Mouse (Mus musculus): ENCODE results near the gene Tpk1. TPM values are rescaled to one million over a fixed set of nuclear protein-coding genes. Genes with fewer than 3 reads are reported as not detected.

The Tpk1 gene
- polyA plus RNA-seq, 1 experiment from 2014 or later: 8.0 TPM

- no peak for ATAC-seq (replicated peaks; ENCODE audit: insufficient number of reproducible peaks, low FRiP score, low TSS enrichment, low read depth)
- H3K4me3 ChIP-seq (ENCODE audit: low read depth, low read length): no peak overlapping the region
- H3K9ac ChIP-seq (replicated peaks; ENCODE audit: low read length): no peak overlapping the region
- no peaks in the 10 kb centered on the region for H3K36me3 ChIP-seq (replicated peaks; ENCODE audit: control insufficient read depth, insufficient read depth, low read depth, low read length)
- no peaks in the 10 kb centered on the region for H3K4me1 ChIP-seq (ENCODE audit: control insufficient read depth, insufficient read depth, low read length)
- H3K27ac ChIP-seq (replicated peaks; ENCODE audit: low read depth, low read length): no peak overlapping the region
- no peaks in the 10 kb centered on the region for H3K9me3 ChIP-seq (replicated peaks; ENCODE audit: control insufficient read depth, low read length)
- DNase-seq (ENCODE audit: low spot score): no peak
- H3K27me3 ChIP-seq (ENCODE audit: control insufficient read depth, insufficient read depth, low read length): no peaks in the 10 kb centered on the region
- no peak overlapping the region for H3K4me2 ChIP-seq (ENCODE audit: low read depth, low read length)
- WGBS: 64% methylated on average over 3 of the region's 3 CpGs
Observed at GRCm38 (mm10) chr6:43382284-43382683, 283.8 kb downstream of the Tpk1 start.

DNA sequence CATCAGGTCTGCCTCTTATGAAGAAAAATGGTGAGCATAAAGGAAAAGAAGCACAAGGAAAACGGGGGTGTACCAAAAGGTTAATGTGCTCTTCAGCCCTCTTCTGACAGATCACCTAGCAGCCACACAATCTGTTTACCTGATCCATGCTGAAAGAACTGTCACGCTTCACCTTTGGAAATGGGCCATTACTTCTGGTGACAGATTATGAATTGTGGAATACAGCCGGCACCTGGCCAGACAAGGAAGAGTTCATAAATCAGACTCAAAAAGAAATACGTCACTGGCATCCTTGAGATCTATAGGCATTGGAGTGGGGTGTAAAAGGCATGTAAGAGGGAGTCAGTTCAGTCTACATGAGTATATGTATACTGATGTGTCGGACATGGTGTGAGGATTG, 292.9 kb downstream of the Tpk1 start:
- Histone ChIP-seq H3K9ac (replicated peaks; ENCODE audit: low read length) (no peak overlapping the region), H3K27me3 (ENCODE audit: control insufficient read depth, insufficient read depth, low read length) (no peaks in the 10 kb centered on the region), H3K4me1 (ENCODE audit: control insufficient read depth, insufficient read depth, low read length) (no peaks in the 10 kb centered on the region), H3K27ac (replicated peaks; ENCODE audit: low read depth, low read length) (no peak overlapping the region), H3K4me2 (ENCODE audit: low read depth, low read length) (no peak overlapping the region), H3K36me3 (replicated peaks; ENCODE audit: control insufficient read depth, insufficient read depth, low read depth, low read length) (no peaks in the 10 kb centered on the region), H3K9me3 (replicated peaks; ENCODE audit: control insufficient read depth, low read length) (no peaks in the 10 kb centered on the region), H3K4me3 (ENCODE audit: low read depth, low read length) (no peak overlapping the region)
- 87% methylated on average over 5 of the region's 5 CpGs for WGBS
- ATAC-seq (replicated peaks; ENCODE audit: insufficient number of reproducible peaks, low FRiP score, low TSS enrichment, low read depth) (no peak), DNase-seq (ENCODE audit: low spot score) (no peak)

- H3K4me1 ChIP-seq (ENCODE audit: control insufficient read depth, insufficient read depth, low read length): no peaks in the 10 kb centered on the region
- no peaks in the 10 kb centered on the region for H3K9me3 ChIP-seq (replicated peaks; ENCODE audit: control insufficient read depth, low read length)
- ATAC-seq (replicated peaks; ENCODE audit: insufficient number of reproducible peaks, low FRiP score, low TSS enrichment, low read depth) (no peak), DNase-seq (ENCODE audit: low spot score) (no peak)
- H3K36me3 ChIP-seq (replicated peaks; ENCODE audit: control insufficient read depth, insufficient read depth, low read depth, low read length): no peaks in the 10 kb centered on the region
- no peak overlapping the region for H3K4me2 ChIP-seq (ENCODE audit: low read depth, low read length)
- H3K4me3 ChIP-seq (ENCODE audit: low read depth, low read length): no peak overlapping the region
- no peak overlapping the region for H3K27ac ChIP-seq (replicated peaks; ENCODE audit: low read depth, low read length)
- no peak overlapping the region for H3K9ac ChIP-seq (replicated peaks; ENCODE audit: low read length)
- 68% methylated on average over 1 of the region's 1 CpGs for WGBS
- no peaks in the 10 kb centered on the region for H3K27me3 ChIP-seq (ENCODE audit: control insufficient read depth, insufficient read depth, low read length)
Observed at GRCm38 (mm10) chr6:43367434-43367945, 298.6 kb downstream of the Tpk1 start.

DNA sequence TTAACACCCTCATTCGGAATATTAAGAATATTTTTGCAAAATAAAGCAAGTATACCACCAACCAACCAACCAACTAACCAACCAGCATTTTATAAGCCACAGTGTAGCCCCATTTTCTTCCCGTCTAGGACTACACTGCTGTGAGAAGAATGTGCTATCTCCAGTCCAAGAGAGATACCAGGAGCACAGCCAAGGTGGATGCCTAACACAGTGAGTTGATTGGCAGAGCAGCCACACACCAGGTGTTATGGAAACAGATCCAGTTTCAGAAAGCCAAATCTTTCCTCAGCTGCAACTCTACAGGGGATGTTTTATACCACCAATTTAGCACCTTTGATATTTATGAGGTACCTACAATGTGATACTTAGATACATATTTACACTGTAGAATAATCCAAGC, 299.1 kb downstream of the Tpk1 start:
- 83% methylated on average over 2 of the region's 2 CpGs for WGBS
- Histone ChIP-seq H3K4me2 (ENCODE audit: low read depth, low read length) (no peak overlapping the region), H3K9me3 (replicated peaks; ENCODE audit: control insufficient read depth, low read length) (no peaks in the 10 kb centered on the region), H3K4me1 (ENCODE audit: control insufficient read depth, insufficient read depth, low read length) (no peaks in the 10 kb centered on the region), H3K27ac (replicated peaks; ENCODE audit: low read depth, low read length) (no peak overlapping the region), H3K27me3 (ENCODE audit: control insufficient read depth, insufficient read depth, low read length) (no peaks in the 10 kb centered on the region), H3K9ac (replicated peaks; ENCODE audit: low read length) (no peak overlapping the region), H3K4me3 (ENCODE audit: low read depth, low read length) (no peak overlapping the region), H3K36me3 (replicated peaks; ENCODE audit: control insufficient read depth, insufficient read depth, low read depth, low read length) (no peaks in the 10 kb centered on the region)
- ATAC-seq (replicated peaks; ENCODE audit: insufficient number of reproducible peaks, low FRiP score, low TSS enrichment, low read depth): no peak
- no peak for DNase-seq (ENCODE audit: low spot score)

- Histone ChIP-seq H3K4me3 (ENCODE audit: low read depth, low read length) (no peak overlapping the region), H3K4me2 (ENCODE audit: low read depth, low read length) (no peak overlapping the region), H3K9me3 (replicated peaks; ENCODE audit: control insufficient read depth, low read length) (no peaks in the 10 kb centered on the region), H3K4me1 (ENCODE audit: control insufficient read depth, insufficient read depth, low read length) (no peaks in the 10 kb centered on the region), H3K9ac (replicated peaks; ENCODE audit: low read length) (no peak overlapping the region), H3K27me3 (ENCODE audit: control insufficient read depth, insufficient read depth, low read length) (no peaks in the 10 kb centered on the region), H3K36me3 (replicated peaks; ENCODE audit: control insufficient read depth, insufficient read depth, low read depth, low read length) (no peaks in the 10 kb centered on the region), H3K27ac (replicated peaks; ENCODE audit: low read depth, low read length) (no peak overlapping the region)
- 83% methylated on average over 3 of the region's 3 CpGs for WGBS
- no peak for ATAC-seq (replicated peaks; ENCODE audit: insufficient number of reproducible peaks, low FRiP score, low TSS enrichment, low read depth)
- no peak for DNase-seq (ENCODE audit: low spot score)
Observed at GRCm38 (mm10) chr6:43363917-43364316, 302.2 kb downstream of the Tpk1 start.

- H3K27ac ChIP-seq (replicated peaks; ENCODE audit: low read depth, low read length): no peak overlapping the region
- H3K4me3 ChIP-seq (ENCODE audit: low read depth, low read length): no peak overlapping the region
- WGBS: 80% methylated on average over 5 of the region's 5 CpGs
- no peak overlapping the region for H3K9ac ChIP-seq (replicated peaks; ENCODE audit: low read length)
- H3K36me3 ChIP-seq (replicated peaks; ENCODE audit: control insufficient read depth, insufficient read depth, low read depth, low read length): no peaks in the 10 kb centered on the region
- no peaks in the 10 kb centered on the region for H3K4me1 ChIP-seq (ENCODE audit: control insufficient read depth, insufficient read depth, low read length)
- no peaks in the 10 kb centered on the region for H3K9me3 ChIP-seq (replicated peaks; ENCODE audit: control insufficient read depth, low read length)
- no peak overlapping the region for H3K4me2 ChIP-seq (ENCODE audit: low read depth, low read length)
- ATAC-seq (replicated peaks; ENCODE audit: insufficient number of reproducible peaks, low FRiP score, low TSS enrichment, low read depth) (no peak), DNase-seq (ENCODE audit: low spot score) (no peak)
- no peaks in the 10 kb centered on the region for H3K27me3 ChIP-seq (ENCODE audit: control insufficient read depth, insufficient read depth, low read length)
Observed at GRCm38 (mm10) chr6:43363291-43363820, 302.7 kb downstream of the Tpk1 start.

DNA sequence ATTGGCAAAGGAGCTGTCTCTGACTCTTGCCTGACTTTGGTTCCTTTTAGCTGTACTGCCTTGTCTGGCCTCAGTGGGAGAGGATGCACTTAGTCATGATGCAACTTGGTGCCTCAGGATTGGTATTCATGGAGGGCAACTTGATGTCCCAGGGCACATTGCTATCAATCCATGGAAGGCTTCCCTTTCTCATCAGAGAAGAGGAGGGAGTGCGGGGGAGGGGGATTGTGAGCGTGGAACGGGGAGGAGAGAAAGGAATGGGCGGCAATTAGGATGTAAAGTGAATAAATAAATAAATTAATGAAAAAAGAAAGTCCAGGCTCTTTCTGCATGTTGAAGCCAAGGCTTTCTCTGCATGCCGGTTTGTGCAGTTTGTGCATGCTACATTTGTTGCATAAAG, 304.8 kb downstream of the Tpk1 start:
- Histone ChIP-seq H3K36me3 (replicated peaks; ENCODE audit: control insufficient read depth, insufficient read depth, low read depth, low read length) (no peaks in the 10 kb centered on the region), H3K4me2 (ENCODE audit: low read depth, low read length) (no peak overlapping the region), H3K9me3 (replicated peaks; ENCODE audit: control insufficient read depth, low read length) (no peaks in the 10 kb centered on the region), H3K27me3 (ENCODE audit: control insufficient read depth, insufficient read depth, low read length) (no peaks in the 10 kb centered on the region), H3K9ac (replicated peaks; ENCODE audit: low read length) (no peak overlapping the region), H3K4me1 (ENCODE audit: control insufficient read depth, insufficient read depth, low read length) (no peaks in the 10 kb centered on the region), H3K4me3 (ENCODE audit: low read depth, low read length) (no peak overlapping the region), H3K27ac (replicated peaks; ENCODE audit: low read depth, low read length) (no peak overlapping the region)
- DNase-seq (ENCODE audit: low spot score): no peak
- ATAC-seq (replicated peaks; ENCODE audit: insufficient number of reproducible peaks, low FRiP score, low TSS enrichment, low read depth): no peak
- 67% methylated on average over 5 of the region's 5 CpGs for WGBS

GRCm38 (mm10) chr6:43360214-43360613, 305.9 kb downstream of the Tpk1 start:
- Histone ChIP-seq H3K27ac (replicated peaks; ENCODE audit: low read depth, low read length) (no peak overlapping the region), H3K4me3 (ENCODE audit: low read depth, low read length) (no peak overlapping the region), H3K4me2 (ENCODE audit: low read depth, low read length) (no peak overlapping the region), H3K9me3 (replicated peaks; ENCODE audit: control insufficient read depth, low read length) (no peaks in the 10 kb centered on the region), H3K36me3 (replicated peaks; ENCODE audit: control insufficient read depth, insufficient read depth, low read depth, low read length) (no peaks in the 10 kb centered on the region), H3K9ac (replicated peaks; ENCODE audit: low read length) (no peak overlapping the region), H3K27me3 (ENCODE audit: control insufficient read depth, insufficient read depth, low read length) (no peaks in the 10 kb centered on the region), H3K4me1 (ENCODE audit: control insufficient read depth, insufficient read depth, low read length) (no peaks in the 10 kb centered on the region)
- WGBS: 40% methylated on average over 3 of the region's 3 CpGs
- peak; percentile 72 for DNase-seq (ENCODE audit: low spot score)
- ATAC-seq (replicated peaks; ENCODE audit: insufficient number of reproducible peaks, low FRiP score, low TSS enrichment, low read depth): no peak

Measured in embryonic facial prominence, embryonic 11.5 days (tissue).